Mouse (Mus musculus): ENCODE measurements at regions not wholly inside any gene's neighbourhood (a gene's known extent, or its start where the extent isn't known, plus 50 kb on each side); places are given as distances from the start of the nearest gene placed in this dataset.

GRCm38 (mm10) chr15:63603100-63603714, 241.8 kb downstream of the Gsdmc2 start:
- no peaks in the 10 kb centered on the region for H3K4me1 ChIP-seq (ENCODE audit: control insufficient read depth, insufficient read depth, low read length)
- no peak overlapping the region for H3K27ac ChIP-seq (ENCODE audit: low read depth, low read length)
- H3K27me3 ChIP-seq (ENCODE audit: control insufficient read depth, insufficient read depth, low read length) = no peaks in the 10 kb centered on the region
- H3K9ac ChIP-seq (ENCODE audit: low read length) = no peak overlapping the region
- no peaks in the 10 kb centered on the region for H3K9me3 ChIP-seq (ENCODE audit: control insufficient read depth, low read length)
- no peaks in the 10 kb centered on the region for H3K36me3 ChIP-seq (ENCODE audit: control insufficient read depth, insufficient read depth, low read length)
- ATAC-seq (ENCODE audit: low FRiP score) = no peak
- no peak for DNase-seq (ENCODE audit: low spot score, missing footprints)
- 85% methylated on average over 8 of the region's 8 CpGs for WGBS
- no peak overlapping the region for H3K4me3 ChIP-seq (ENCODE audit: low read depth, low read length)
- H3K4me2 ChIP-seq = no peak overlapping the region

- Histone ChIP-seq H3K4me3 (ENCODE audit: low read depth, low read length) (no peak overlapping the region), H3K36me3 (ENCODE audit: control insufficient read depth, insufficient read depth, low read length) (no peaks in the 10 kb centered on the region), H3K27ac (ENCODE audit: low read depth, low read length) (no peak overlapping the region), H3K4me2 (no peak overlapping the region), H3K9ac (ENCODE audit: low read length) (no peak overlapping the region), H3K27me3 (ENCODE audit: control insufficient read depth, insufficient read depth, low read length) (no peaks in the 10 kb centered on the region), H3K9me3 (ENCODE audit: control insufficient read depth, low read length) (no peaks in the 10 kb centered on the region), H3K4me1 (ENCODE audit: control insufficient read depth, insufficient read depth, low read length) (no peaks in the 10 kb centered on the region)
- DNase-seq (ENCODE audit: low spot score, missing footprints) (no peak), ATAC-seq (ENCODE audit: low FRiP score) (peak; percentile 84; the same call in 1 of the 2 replicates)
- whole genome bisulfite sequencing = 57% methylated on average over 5 of the region's 5 CpGs
Measured at GRCm38 (mm10) chr15:63601543-63601942, 243.4 kb downstream of the Gsdmc2 start.

- no peak overlapping the region for H3K9ac ChIP-seq (ENCODE audit: low read length)
- no peaks in the 10 kb centered on the region for H3K4me1 ChIP-seq (ENCODE audit: control insufficient read depth, insufficient read depth, low read length)
- DNase-seq (ENCODE audit: low spot score, missing footprints) (no peak), ATAC-seq (ENCODE audit: low FRiP score) (no peak)
- H3K4me2 ChIP-seq = no peak overlapping the region
- H3K9me3 ChIP-seq (ENCODE audit: control insufficient read depth, low read length) = no peaks in the 10 kb centered on the region
- no peaks in the 10 kb centered on the region for H3K36me3 ChIP-seq (ENCODE audit: control insufficient read depth, insufficient read depth, low read length)
- no peaks in the 10 kb centered on the region for H3K27me3 ChIP-seq (ENCODE audit: control insufficient read depth, insufficient read depth, low read length)
- H3K27ac ChIP-seq (ENCODE audit: low read depth, low read length) = no peak overlapping the region
- no peak overlapping the region for H3K4me3 ChIP-seq (ENCODE audit: low read depth, low read length)
- WGBS = 88% methylated on average over 5 of the region's 5 CpGs
Measured at GRCm38 (mm10) chr15:63592758-63593463, 252.1 kb downstream of the Gsdmc2 start.

- H3K27me3 ChIP-seq (ENCODE audit: control insufficient read depth, insufficient read depth, low read length) = no peaks in the 10 kb centered on the region
- no peak overlapping the region for H3K27ac ChIP-seq (ENCODE audit: low read depth, low read length)
- no peaks in the 10 kb centered on the region for H3K36me3 ChIP-seq (ENCODE audit: control insufficient read depth, insufficient read depth, low read length)
- H3K4me1 ChIP-seq (ENCODE audit: control insufficient read depth, insufficient read depth, low read length) = no peaks in the 10 kb centered on the region
- ATAC-seq (ENCODE audit: low FRiP score) (no peak), DNase-seq (ENCODE audit: low spot score, missing footprints) (no peak)
- 79% methylated on average over 2 of the region's 2 CpGs for WGBS
- H3K9ac ChIP-seq (ENCODE audit: low read length) = no peak overlapping the region
- no peak overlapping the region for H3K4me3 ChIP-seq (ENCODE audit: low read depth, low read length)
- H3K9me3 ChIP-seq (ENCODE audit: control insufficient read depth, low read length) = no peaks in the 10 kb centered on the region
- H3K4me2 ChIP-seq = no peak overlapping the region
Measured at GRCm38 (mm10) chr15:63559293-63559692, 285.7 kb downstream of the Gsdmc2 start.

GRCm38 (mm10) chr15:63558691-63559090, 286.3 kb downstream of the Gsdmc2 start:
- Histone ChIP-seq H3K9me3 (ENCODE audit: control insufficient read depth, low read length) (no peaks in the 10 kb centered on the region), H3K27ac (ENCODE audit: low read depth, low read length) (no peak overlapping the region), H3K27me3 (ENCODE audit: control insufficient read depth, insufficient read depth, low read length) (no peaks in the 10 kb centered on the region), H3K4me1 (ENCODE audit: control insufficient read depth, insufficient read depth, low read length) (no peaks in the 10 kb centered on the region), H3K9ac (ENCODE audit: low read length) (no peak overlapping the region), H3K4me3 (ENCODE audit: low read depth, low read length) (no peak overlapping the region), H3K4me2 (no peak overlapping the region), H3K36me3 (ENCODE audit: control insufficient read depth, insufficient read depth, low read length) (no peaks in the 10 kb centered on the region)
- WGBS = 95% methylated on average over 1 of the region's 1 CpGs
- ATAC-seq (ENCODE audit: low FRiP score) = no peak
- no peak for DNase-seq (ENCODE audit: low spot score, missing footprints)

GRCm38 (mm10) chr15:63557816-63558215, 287.2 kb downstream of the Gsdmc2 start:
- no peak for ATAC-seq (ENCODE audit: low FRiP score)
- no peak overlapping the region for H3K4me2 ChIP-seq
- 86% methylated on average over 3 of the region's 3 CpGs for WGBS

GRCm38 (mm10) chr15:63553597-63553996, 291.4 kb downstream of the Gsdmc2 start:
- WGBS = 66% methylated on average over 5 of the region's 5 CpGs

More at GRCm38 (mm10) chr15:63557816-63558215, 287.2 kb downstream of the Gsdmc2 start:
- H3K36me3 ChIP-seq (ENCODE audit: control insufficient read depth, insufficient read depth, low read length) = no peaks in the 10 kb centered on the region
- no peaks in the 10 kb centered on the region for H3K9me3 ChIP-seq (ENCODE audit: control insufficient read depth, low read length)
- H3K27ac ChIP-seq (ENCODE audit: low read depth, low read length) = no peak overlapping the region
- H3K4me1 ChIP-seq (ENCODE audit: control insufficient read depth, insufficient read depth, low read length) = no peaks in the 10 kb centered on the region
- no peak overlapping the region for H3K4me3 ChIP-seq (ENCODE audit: low read depth, low read length)
- no peak overlapping the region for H3K9ac ChIP-seq (ENCODE audit: low read length)
- no peak for DNase-seq (ENCODE audit: low spot score, missing footprints)
- H3K27me3 ChIP-seq (ENCODE audit: control insufficient read depth, insufficient read depth, low read length) = no peaks in the 10 kb centered on the region

GRCm38 (mm10) chr15:63532337-63533055, 312.5 kb downstream of the Gsdmc2 start:
- 36% methylated on average over 12 of the region's 12 CpGs for WGBS
- Histone ChIP-seq H3K36me3 (ENCODE audit: control insufficient read depth, insufficient read depth, low read length) (no peaks in the 10 kb centered on the region), H3K27ac (ENCODE audit: low read depth, low read length) (no peak overlapping the region), H3K9me3 (ENCODE audit: control insufficient read depth, low read length) (no peaks in the 10 kb centered on the region), H3K4me2 (peak overlapping the region; percentile 9; the same call in 1 of the 2 replicates), H3K4me3 (ENCODE audit: low read depth, low read length) (no peak overlapping the region), H3K4me1 (ENCODE audit: control insufficient read depth, insufficient read depth, low read length) (peaks cover 6% of the 10 kb centered on the region; the same call in 1 of the 2 replicates), H3K9ac (ENCODE audit: low read length) (no peak overlapping the region), H3K27me3 (ENCODE audit: control insufficient read depth, insufficient read depth, low read length) (no peaks in the 10 kb centered on the region)
- ATAC-seq (ENCODE audit: low FRiP score) = peak; percentile 82
- DNase-seq (ENCODE audit: low spot score, missing footprints) = peak; percentile 85

More at GRCm38 (mm10) chr15:63553597-63553996, 291.4 kb downstream of the Gsdmc2 start:
- no peak overlapping the region for H3K4me2 ChIP-seq
- H3K27ac ChIP-seq (ENCODE audit: low read depth, low read length) = no peak overlapping the region
- H3K9me3 ChIP-seq (ENCODE audit: control insufficient read depth, low read length) = no peaks in the 10 kb centered on the region
- no peaks in the 10 kb centered on the region for H3K4me1 ChIP-seq (ENCODE audit: control insufficient read depth, insufficient read depth, low read length)
- H3K9ac ChIP-seq (ENCODE audit: low read length) = no peak overlapping the region
- DNase-seq (ENCODE audit: low spot score, missing footprints) = no peak
- no peaks in the 10 kb centered on the region for H3K36me3 ChIP-seq (ENCODE audit: control insufficient read depth, insufficient read depth, low read length)
- no peaks in the 10 kb centered on the region for H3K27me3 ChIP-seq (ENCODE audit: control insufficient read depth, insufficient read depth, low read length)
- no peak for ATAC-seq (ENCODE audit: low FRiP score)
- H3K4me3 ChIP-seq (ENCODE audit: low read depth, low read length) = no peak overlapping the region

GRCm38 (mm10) chr15:63527318-63527717, 317.7 kb downstream of the Gsdmc2 start:
- H3K4me2 ChIP-seq = no peak overlapping the region
- H3K27ac ChIP-seq (ENCODE audit: low read depth, low read length) = no peak overlapping the region
- H3K4me3 ChIP-seq (ENCODE audit: low read depth, low read length) = no peak overlapping the region
- H3K9ac ChIP-seq (ENCODE audit: low read length) = no peak overlapping the region
- no peaks in the 10 kb centered on the region for H3K9me3 ChIP-seq (ENCODE audit: control insufficient read depth, low read length)
- DNase-seq (ENCODE audit: low spot score, missing footprints) (no peak), ATAC-seq (ENCODE audit: low FRiP score) (no peak)
- WGBS = 87% methylated on average over 2 of the region's 2 CpGs
- H3K4me1 ChIP-seq (ENCODE audit: control insufficient read depth, insufficient read depth, low read length) = peaks cover 2% of the 10 kb centered on the region; the same call in 1 of the 2 replicates
- H3K36me3 ChIP-seq (ENCODE audit: control insufficient read depth, insufficient read depth, low read length) = no peaks in the 10 kb centered on the region
- H3K27me3 ChIP-seq (ENCODE audit: control insufficient read depth, insufficient read depth, low read length) = no peaks in the 10 kb centered on the region
